Mouse (Mus musculus): ENCODE data around the gene Guf1. TPM values are rescaled to one million over a fixed set of nuclear protein-coding genes. Genes with fewer than 3 reads are reported as not detected.

The Guf1 gene
- polyA plus RNA-seq (2012; rRNA removed): 7.4 and 8.1 TPM in 2 replicates

DNA sequence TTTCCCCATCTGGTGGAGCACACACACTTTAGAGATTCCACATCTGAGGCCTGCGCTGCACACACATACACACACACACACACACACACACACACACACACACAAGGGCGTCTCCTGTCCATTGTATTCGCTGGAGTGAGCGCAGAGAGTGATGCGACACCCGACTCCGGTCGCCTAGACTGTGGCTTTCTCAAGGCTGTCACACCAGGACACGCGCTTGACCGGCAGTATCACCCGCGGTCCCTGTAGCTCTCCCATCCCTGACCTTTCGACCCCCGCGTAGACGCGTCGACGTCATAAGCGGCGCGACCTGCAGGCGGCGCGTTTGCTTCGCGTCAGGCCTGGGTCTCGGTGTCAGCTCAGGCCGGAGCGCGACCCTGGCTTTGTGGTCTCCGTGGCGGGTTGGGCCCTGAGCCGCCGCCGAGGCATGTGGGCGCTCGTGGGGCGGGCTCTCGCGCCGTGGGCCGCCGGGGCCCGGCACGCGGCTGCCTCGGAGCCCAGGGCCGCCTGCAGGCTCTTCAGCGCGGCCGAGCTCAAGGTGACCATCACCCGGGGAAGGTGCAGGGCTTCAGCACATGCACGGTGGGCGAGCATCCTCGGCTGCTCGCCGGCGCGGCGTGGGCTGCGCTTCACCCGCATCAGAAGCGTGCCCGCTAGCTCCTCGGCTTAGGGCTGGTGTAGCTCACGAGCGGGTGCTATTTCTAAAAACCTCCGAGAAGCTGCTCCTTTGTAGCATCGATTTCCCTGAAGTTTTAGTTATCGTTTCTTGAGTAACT, at the start of gene Guf1:
Guf1 (plus strand) TSS at position 296 of the 776 bp plus-strand sequence.
- DNase-seq: peak; percentile 93
- 0 out of 2 replicates have a peak, but pooled peaks cover 2% of the 10 kb centered on the region for H3K4me1 ChIP-seq (replicated peaks; ENCODE audit: control insufficient read depth, insufficient read depth, low read length)
- under 1% methylated on average over 72 of the region's 72 CpGs for WGBS
- no peaks in the 10 kb centered on the region for H3K27me3 ChIP-seq (ENCODE audit: control insufficient read depth, insufficient read depth, low read length)
- peak within 1 kb of the TSS; percentile 87 for H3K4me3 ChIP-seq (ENCODE audit: control insufficient read depth, insufficient read depth, low read length)
- H3K27ac ChIP-seq (ENCODE audit: control insufficient read depth, insufficient read depth, low read length): no peak within 1 kb of the TSS
- peak; percentile 60 for TF ChIP-seq POLR2A (IDR thresholded peaks at IDR 0.05; ENCODE audit: control insufficient read depth, extremely low read depth, insufficient read depth, low read length, poor library complexity)
- peak; percentile 54; the same call in 1 of the 2 replicates for TF ChIP-seq CTCF (IDR thresholded peaks at IDR 0.05; ENCODE audit: borderline replicate concordance, control insufficient read depth, extremely low read depth, insufficient read depth, low read length, poor library complexity)
- peaks cover 9% of the 10 kb centered on the region; the same call in 1 of the 2 replicates for H3K36me3 ChIP-seq (ENCODE audit: control insufficient read depth, insufficient read depth, low read length)

- no peaks in the 10 kb centered on the region for H3K4me1 ChIP-seq (replicated peaks; ENCODE audit: control insufficient read depth, insufficient read depth, low read length)
- no peak for DNase-seq
- WGBS: 87% methylated on average over 3 of the region's 3 CpGs
Observed at GRCm38 (mm10) chr5:69507045-69507444, 49.7 kb upstream of the Guf1 start.

GRCm38 (mm10) chr5:69511631-69512030, 45.1 kb upstream of the Guf1 start:
- WGBS: 61% methylated on average over 3 of the region's 3 CpGs
- no peak for DNase-seq
- no peak for TF ChIP-seq POLR2A (IDR thresholded peaks at IDR 0.05; ENCODE audit: control insufficient read depth, extremely low read depth, insufficient read depth, low read length, poor library complexity)
- no peak for TF ChIP-seq CTCF (IDR thresholded peaks at IDR 0.05; ENCODE audit: borderline replicate concordance, control insufficient read depth, extremely low read depth, insufficient read depth, low read length, poor library complexity)
- H3K27me3 ChIP-seq (ENCODE audit: control insufficient read depth, insufficient read depth, low read length): no peaks in the 10 kb centered on the region
- no peak overlapping the region for H3K4me3 ChIP-seq (ENCODE audit: control insufficient read depth, insufficient read depth, low read length)
- no peaks in the 10 kb centered on the region for H3K4me1 ChIP-seq (replicated peaks; ENCODE audit: control insufficient read depth, insufficient read depth, low read length)
- H3K27ac ChIP-seq (ENCODE audit: control insufficient read depth, insufficient read depth, low read length): no peak overlapping the region
- H3K36me3 ChIP-seq (ENCODE audit: control insufficient read depth, insufficient read depth, low read length): no peaks in the 10 kb centered on the region

More at GRCm38 (mm10) chr5:69507045-69507444, 49.7 kb upstream of the Guf1 start:
- no peaks in the 10 kb centered on the region for H3K27me3 ChIP-seq (ENCODE audit: control insufficient read depth, insufficient read depth, low read length)
- TF ChIP-seq CTCF (IDR thresholded peaks at IDR 0.05; ENCODE audit: borderline replicate concordance, control insufficient read depth, extremely low read depth, insufficient read depth, low read length, poor library complexity) (no peak), POLR2A (IDR thresholded peaks at IDR 0.05; ENCODE audit: control insufficient read depth, extremely low read depth, insufficient read depth, low read length, poor library complexity) (no peak)
- no peak overlapping the region for H3K27ac ChIP-seq (ENCODE audit: control insufficient read depth, insufficient read depth, low read length)
- no peak overlapping the region for H3K4me3 ChIP-seq (ENCODE audit: control insufficient read depth, insufficient read depth, low read length)
- no peaks in the 10 kb centered on the region for H3K36me3 ChIP-seq (ENCODE audit: control insufficient read depth, insufficient read depth, low read length)

DNA sequence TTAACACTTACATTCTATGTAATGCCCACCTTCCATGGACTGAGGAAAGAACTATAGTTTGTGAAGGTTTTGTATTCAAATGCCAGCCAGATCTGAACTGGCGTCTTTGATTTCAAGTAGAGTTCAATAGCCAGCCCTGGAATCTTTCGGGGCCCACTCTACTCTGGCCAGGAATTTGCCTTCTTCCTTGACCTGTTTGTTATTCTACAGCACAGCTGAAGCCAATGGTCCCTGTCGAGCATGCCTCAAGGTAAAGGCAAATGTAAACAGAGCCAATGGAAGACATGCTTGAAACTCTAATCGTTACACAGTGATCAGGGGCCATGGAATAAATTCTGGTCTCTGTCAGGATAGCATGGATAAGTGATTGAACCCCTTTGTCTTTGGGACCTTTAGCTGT, 44.5 kb upstream of the Guf1 start:
- Histone ChIP-seq H3K4me1 (replicated peaks; ENCODE audit: control insufficient read depth, insufficient read depth, low read length) (no peaks in the 10 kb centered on the region), H3K27me3 (ENCODE audit: control insufficient read depth, insufficient read depth, low read length) (no peaks in the 10 kb centered on the region), H3K4me3 (ENCODE audit: control insufficient read depth, insufficient read depth, low read length) (no peak overlapping the region), H3K27ac (ENCODE audit: control insufficient read depth, insufficient read depth, low read length) (no peak overlapping the region), H3K36me3 (ENCODE audit: control insufficient read depth, insufficient read depth, low read length) (no peaks in the 10 kb centered on the region)
- TF ChIP-seq CTCF (IDR thresholded peaks at IDR 0.05; ENCODE audit: borderline replicate concordance, control insufficient read depth, extremely low read depth, insufficient read depth, low read length, poor library complexity): no peak
- TF ChIP-seq POLR2A (IDR thresholded peaks at IDR 0.05; ENCODE audit: control insufficient read depth, extremely low read depth, insufficient read depth, low read length, poor library complexity): no peak
- WGBS: 88% methylated on average over 4 of the region's 4 CpGs
- DNase-seq: no peak

DNA sequence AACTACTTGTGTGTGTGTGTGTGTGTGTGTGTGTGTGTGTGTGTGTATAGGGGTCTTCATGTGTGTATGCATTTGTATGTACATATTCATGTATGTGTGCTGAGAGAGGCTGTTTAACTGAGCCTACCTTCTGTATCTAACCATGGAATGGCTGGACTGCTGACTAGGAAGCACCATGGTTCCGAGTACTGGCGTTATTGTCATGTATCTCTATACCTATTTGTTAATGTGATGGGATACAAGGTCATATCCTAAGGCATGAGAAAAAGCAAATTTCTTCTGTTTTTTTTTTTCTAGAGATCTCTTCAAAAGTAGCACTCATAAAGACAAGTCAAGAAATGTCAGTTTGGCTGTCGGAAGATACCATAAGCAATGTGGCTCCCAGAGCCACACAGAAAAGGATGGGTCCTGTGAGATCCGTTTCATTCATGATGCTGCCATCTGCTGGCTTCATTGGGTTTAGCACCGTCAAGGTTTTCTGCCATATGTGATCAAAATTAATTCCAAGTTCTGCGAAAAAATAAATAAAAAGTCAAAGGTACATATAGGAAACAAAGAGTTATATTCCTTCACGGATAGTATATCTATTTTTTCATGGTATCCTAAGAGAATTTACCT, 36.0 kb upstream of the Guf1 start:
- Histone ChIP-seq H3K4me3 (ENCODE audit: control insufficient read depth, insufficient read depth, low read length) (no peak overlapping the region), H3K36me3 (ENCODE audit: control insufficient read depth, insufficient read depth, low read length) (no peaks in the 10 kb centered on the region), H3K27ac (ENCODE audit: control insufficient read depth, insufficient read depth, low read length) (no peak overlapping the region), H3K27me3 (ENCODE audit: control insufficient read depth, insufficient read depth, low read length) (no peaks in the 10 kb centered on the region), H3K4me1 (replicated peaks; ENCODE audit: control insufficient read depth, insufficient read depth, low read length) (no peaks in the 10 kb centered on the region)
- TF ChIP-seq CTCF (IDR thresholded peaks at IDR 0.05; ENCODE audit: borderline replicate concordance, control insufficient read depth, extremely low read depth, insufficient read depth, low read length, poor library complexity) (no peak), POLR2A (IDR thresholded peaks at IDR 0.05; ENCODE audit: control insufficient read depth, extremely low read depth, insufficient read depth, low read length, poor library complexity) (no peak)
- 36% methylated on average over 7 of the region's 7 CpGs for WGBS
- DNase-seq: peak; percentile 26

DNA sequence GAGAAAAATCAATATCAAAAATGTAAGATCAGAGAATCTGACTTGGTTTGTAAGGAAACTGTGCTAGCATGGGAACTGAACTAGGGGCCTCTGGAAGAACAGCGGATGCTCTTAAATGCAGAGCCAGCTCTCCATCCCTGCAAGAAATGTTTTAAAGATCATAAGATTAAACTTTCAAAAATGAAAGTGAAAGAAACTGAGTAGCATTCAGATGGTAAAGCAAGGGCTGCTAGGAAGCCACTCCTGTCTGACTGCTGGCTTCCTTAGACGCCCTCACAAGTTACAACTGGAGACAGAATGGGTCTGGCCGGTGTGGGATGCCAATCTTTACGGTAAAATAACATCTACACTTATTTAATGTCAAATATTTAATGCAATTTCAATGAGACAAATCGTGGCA, 34.7 kb upstream of the Guf1 start:
- no peaks in the 10 kb centered on the region for H3K27me3 ChIP-seq (ENCODE audit: control insufficient read depth, insufficient read depth, low read length)
- TF ChIP-seq POLR2A (IDR thresholded peaks at IDR 0.05; ENCODE audit: control insufficient read depth, extremely low read depth, insufficient read depth, low read length, poor library complexity): no peak
- no peak for TF ChIP-seq CTCF (IDR thresholded peaks at IDR 0.05; ENCODE audit: borderline replicate concordance, control insufficient read depth, extremely low read depth, insufficient read depth, low read length, poor library complexity)
- H3K27ac ChIP-seq (ENCODE audit: control insufficient read depth, insufficient read depth, low read length): no peak overlapping the region
- H3K36me3 ChIP-seq (ENCODE audit: control insufficient read depth, insufficient read depth, low read length): no peaks in the 10 kb centered on the region
- no peaks in the 10 kb centered on the region for H3K4me1 ChIP-seq (replicated peaks; ENCODE audit: control insufficient read depth, insufficient read depth, low read length)
- WGBS: 30% methylated on average over 5 of the region's 5 CpGs
- H3K4me3 ChIP-seq (ENCODE audit: control insufficient read depth, insufficient read depth, low read length): no peak overlapping the region
- no peak for DNase-seq
